Mouse (Mus musculus) stomach, embryonic 14.5 days (tissue): ENCODE measurements around the gene Arvcf. TPM values are rescaled to one million over a fixed set of nuclear protein-coding genes. Genes with fewer than 3 reads are reported as not detected.

Source experiments
- ATAC-seq: fragments of 200-750 bp; cut with Nextera tagmentation; 2 replicates; pipeline ENCODE4 v1.8.0; 2017; ENCODE audit warnings: low read depth, moderate TSS enrichment; ENCODE audit not compliant: insufficient number of reproducible peaks, insufficient read depth, low FRiP score
- H3K27ac ChIP-seq: fragments of 300-500 bp; sonication (generic); 2 replicates; pipeline ENCODE4 v1.5.1; 2014; ENCODE audit warnings: mild to moderate bottlenecking, low read length, moderate library complexity, mixed read lengths
- H3K27me3 ChIP-seq: fragments of 300-500 bp; sonication (generic); 2 replicates; pipeline ENCODE4 v1.6.1; 2014; ENCODE audit warnings: low read length, control low read depth, mixed read lengths; ENCODE audit not compliant: control insufficient read depth, insufficient read depth
- H3K36me3 ChIP-seq: fragments of 300-500 bp; sonication (generic); 2 replicates; pipeline ENCODE4 v1.6.1; 2014; ENCODE audit warnings: mild to moderate bottlenecking, control low read depth, low read length, moderate library complexity, mixed read lengths; ENCODE audit not compliant: control insufficient read depth, insufficient read depth
- H3K4me1 ChIP-seq: fragments of 300-500 bp; sonication (generic); 2 replicates; pipeline ENCODE4 v1.6.1; 2014; ENCODE audit warnings: low read length, control low read depth, mixed read lengths; ENCODE audit not compliant: control insufficient read depth, insufficient read depth
- H3K4me2 ChIP-seq: fragments of 300-500 bp; sonication (generic); replicated peaks from 2 replicates; pipeline ENCODE4 v1.6.1; 2014; ENCODE audit warnings: low read depth, low read length, control low read depth
- H3K4me3 ChIP-seq: fragments of 300-500 bp; sonication (generic); 2 replicates; pipeline ENCODE4 v1.5.1; 2014; ENCODE audit warnings: low read depth, low read length, control low read depth
- H3K9ac ChIP-seq: fragments of 300-500 bp; sonication (generic); replicated peaks from 2 replicates; pipeline ENCODE4 v1.6.1; 2014; ENCODE audit warnings: low read depth, mild to moderate bottlenecking, control low read depth, low read length, moderate library complexity, mixed read lengths
- H3K9me3 ChIP-seq: fragments of 300-500 bp; sonication (generic); 2 replicates; pipeline ENCODE4 v1.6.1; 2016; ENCODE audit warnings: low read depth, low read length, control low read depth; ENCODE audit not compliant: control insufficient read depth
- WGBS: fragments of 180-500 bp; shearing (Covaris S2); extraction: QIAGEN DNeasy Blood & Tissue Kit; methylation state at CpG from one replicate; pipeline ENCODE4 v1.1.7; 2014; 5-methylcytosine and 5-hydroxymethylcytosine counted together
- polyA plus RNA-seq: library from polyadenylated mRNA; unstranded; fragments of >200 nt; fragmentation: Nextera tagmentation; extraction: Ambion mirVana; gene quantifications from 2 replicates; pipeline ENCODE4 v1.2.1, GENCODE M21; 2014

The Arvcf gene
- polyA plus RNA-seq, 1 experiment from 2014 or later: 27.9 TPM

DNA sequence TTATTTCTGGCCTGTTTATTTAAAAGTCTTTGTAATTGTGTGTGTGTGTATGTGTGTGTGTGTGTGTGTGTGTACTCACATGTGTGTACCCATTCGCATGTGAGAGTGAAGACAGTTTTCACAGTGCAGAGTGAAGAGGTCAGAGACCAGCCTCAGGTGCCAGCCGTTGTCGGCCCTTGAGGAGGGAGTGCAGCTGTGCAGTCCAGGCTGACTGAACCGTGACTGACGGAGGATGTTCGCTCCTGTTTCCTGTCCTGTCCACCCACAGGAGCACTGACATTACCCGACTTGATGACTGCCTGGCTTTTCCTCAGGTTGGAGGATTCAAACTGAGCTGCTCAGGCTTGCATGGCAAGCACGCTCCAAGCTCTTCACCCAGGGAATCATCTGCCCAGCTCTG lies 15.0 kb downstream of the Arvcf start:
- Histone ChIP-seq H3K4me3 (no peak overlapping the region), H3K9me3 (no peaks in the 10 kb centered on the region), H3K27me3 (no peaks in the 10 kb centered on the region), H3K4me2 (no peak overlapping the region), H3K36me3 (no peaks in the 10 kb centered on the region), H3K4me1 (no peaks in the 10 kb centered on the region), H3K9ac (no peak overlapping the region), H3K27ac (no peak overlapping the region)
- ATAC-seq: no peak
- 75% methylated on average over 8 of the region's 8 CpGs for WGBS

DNA sequence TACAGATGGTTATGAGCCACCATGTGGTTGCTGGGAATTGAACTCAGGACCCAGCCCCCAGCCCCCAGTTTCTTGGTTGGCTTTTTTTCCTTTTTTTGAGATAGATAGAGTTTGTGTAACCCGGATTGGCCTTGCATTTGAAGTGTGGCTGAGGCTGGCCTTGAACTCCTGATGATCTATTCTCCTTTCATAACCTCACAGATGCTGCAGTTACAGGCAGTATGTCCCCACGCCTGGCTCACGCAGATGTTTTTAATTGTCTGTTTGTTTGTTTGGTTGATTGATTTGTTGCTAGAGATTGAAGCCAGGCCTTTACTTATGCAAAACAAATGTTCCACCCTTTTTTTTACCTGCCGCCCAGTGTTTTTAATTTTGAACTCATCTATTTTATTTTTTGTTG lies 18.9 kb downstream of the Arvcf start:
- H3K4me2 ChIP-seq: no peak overlapping the region
- no peaks in the 10 kb centered on the region for H3K4me1 ChIP-seq
- H3K27me3 ChIP-seq: no peaks in the 10 kb centered on the region
- WGBS: 79% methylated on average over 4 of the region's 4 CpGs
- H3K4me3 ChIP-seq: no peak overlapping the region
- H3K9me3 ChIP-seq: no peaks in the 10 kb centered on the region
- ATAC-seq: no peak
- H3K36me3 ChIP-seq: no peaks in the 10 kb centered on the region
- H3K9ac ChIP-seq: no peak overlapping the region
- H3K27ac ChIP-seq: no peak overlapping the region

DNA sequence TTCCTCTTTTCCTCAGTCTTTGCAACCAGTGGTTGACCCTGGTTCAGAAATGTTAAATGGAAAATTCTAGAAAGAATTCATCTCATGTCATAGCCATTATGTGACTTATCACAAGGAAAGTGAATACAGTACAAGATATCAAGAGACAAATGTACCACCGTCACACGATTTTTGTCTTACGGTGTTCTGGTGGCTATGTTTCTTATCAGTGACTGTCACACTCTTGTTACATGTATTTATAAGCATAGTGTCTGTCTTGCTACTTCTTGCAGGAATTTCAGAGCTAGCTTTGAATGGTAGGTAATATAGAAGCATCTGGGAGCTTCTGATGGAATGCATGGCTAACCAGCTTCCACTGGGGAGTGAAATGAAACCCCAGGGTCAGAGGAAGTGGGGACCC lies 22.2 kb downstream of the Arvcf start:
- Histone ChIP-seq H3K4me2 (no peak overlapping the region), H3K27ac (no peak overlapping the region), H3K4me1 (no peaks in the 10 kb centered on the region), H3K36me3 (no peaks in the 10 kb centered on the region), H3K9ac (no peak overlapping the region), H3K9me3 (no peaks in the 10 kb centered on the region), H3K27me3 (no peaks in the 10 kb centered on the region), H3K4me3 (no peak overlapping the region)
- no peak for ATAC-seq
- 81% methylated on average over 3 of the region's 3 CpGs for WGBS

DNA sequence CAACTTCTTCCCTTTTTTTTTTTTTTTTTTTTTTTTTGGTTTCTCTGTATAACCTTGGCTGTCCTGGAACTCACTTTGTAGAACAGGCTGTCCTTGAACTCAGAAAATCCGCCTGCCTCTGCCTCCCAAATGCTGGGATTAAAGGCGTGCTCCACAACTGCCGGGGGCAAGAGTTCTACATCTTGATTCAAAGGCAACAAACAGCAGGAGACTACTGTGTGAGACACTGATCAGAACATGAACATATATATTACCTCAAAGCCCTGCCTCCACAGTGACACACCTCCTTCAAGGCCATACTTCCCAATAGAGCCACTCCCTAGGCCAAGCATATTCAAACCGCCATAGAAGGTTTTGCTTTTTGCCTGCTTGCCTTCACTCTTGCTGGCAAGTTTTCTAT lies 25.6 kb downstream of the Arvcf start:
- no peak for ATAC-seq
- no peak overlapping the region for H3K4me2 ChIP-seq
- no peak overlapping the region for H3K27ac ChIP-seq
- WGBS: 90% methylated on average over 4 of the region's 4 CpGs
- H3K9ac ChIP-seq: no peak overlapping the region
- 0 out of 2 replicates have a peak, but pooled peaks cover 3% of the 10 kb centered on the region for H3K4me1 ChIP-seq
- H3K36me3 ChIP-seq: no peaks in the 10 kb centered on the region
- H3K4me3 ChIP-seq: no peak overlapping the region
- no peaks in the 10 kb centered on the region for H3K9me3 ChIP-seq
- H3K27me3 ChIP-seq: no peaks in the 10 kb centered on the region

DNA sequence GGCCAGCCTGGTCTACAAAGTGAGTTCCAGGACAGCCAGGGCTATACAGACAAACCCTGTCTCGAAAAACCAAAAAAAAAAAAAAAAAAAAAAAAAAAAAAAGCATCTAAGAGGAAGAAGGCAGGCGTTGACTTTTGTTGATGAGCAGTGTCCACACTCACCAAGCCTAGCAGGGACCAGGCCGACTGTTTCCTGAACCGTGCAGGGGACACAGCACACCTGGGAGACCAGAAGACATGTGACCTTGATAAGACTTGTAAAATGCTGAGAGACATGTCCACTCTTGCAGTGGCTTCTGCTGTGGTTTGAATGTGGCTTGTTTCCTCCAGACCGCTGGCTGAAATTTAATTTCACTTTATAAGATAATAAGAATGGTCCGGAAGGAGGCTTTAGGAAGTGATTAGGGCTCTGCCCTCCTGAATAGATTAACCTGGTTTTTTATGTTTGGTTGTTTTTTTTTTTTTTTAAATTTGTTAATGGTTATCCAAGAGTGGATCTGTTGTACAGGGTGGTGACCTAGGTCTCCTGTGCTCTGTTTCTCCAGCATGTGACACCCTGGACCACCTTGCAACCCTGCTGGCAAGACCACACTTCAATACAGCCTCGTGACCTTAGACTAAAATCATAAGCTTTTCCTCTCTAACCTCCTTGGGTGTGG lies 28.4 kb downstream of the Arvcf start:
- no peak overlapping the region for H3K4me3 ChIP-seq
- peaks cover 3% of the 10 kb centered on the region; the same call in 1 of the 2 replicates for H3K4me1 ChIP-seq
- no peaks in the 10 kb centered on the region for H3K36me3 ChIP-seq
- WGBS: 77% methylated on average over 7 of the region's 7 CpGs
- ATAC-seq: no peak
- H3K9me3 ChIP-seq: no peaks in the 10 kb centered on the region
- H3K27me3 ChIP-seq: no peaks in the 10 kb centered on the region
- no peak overlapping the region for H3K27ac ChIP-seq
- no peak overlapping the region for H3K4me2 ChIP-seq
- no peak overlapping the region for H3K9ac ChIP-seq

DNA sequence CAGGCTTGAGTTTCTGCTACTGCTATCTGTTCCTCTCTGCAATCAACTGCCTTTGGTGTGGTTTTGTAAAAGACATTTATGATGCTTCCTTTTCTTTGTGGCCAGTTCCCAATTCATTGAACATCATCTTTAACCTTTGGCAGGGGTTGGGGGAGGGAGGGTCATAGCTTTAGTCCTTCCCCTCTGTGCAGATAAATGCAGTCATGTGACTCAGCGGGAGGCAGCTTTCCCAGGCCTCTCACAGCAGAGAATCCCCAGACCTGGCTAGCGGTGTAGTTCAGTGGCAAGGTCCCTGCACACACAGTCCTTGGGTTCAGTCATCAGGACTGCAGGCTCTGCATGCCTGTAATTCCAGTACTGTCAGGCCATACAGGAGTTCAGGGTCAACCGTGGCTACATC lies 29.2 kb downstream of the Arvcf start:
- ATAC-seq: no peak
- no peaks in the 10 kb centered on the region for H3K36me3 ChIP-seq
- peaks cover 11% of the 10 kb centered on the region; the same call in 1 of the 2 replicates for H3K4me1 ChIP-seq
- H3K27ac ChIP-seq: no peak overlapping the region
- no peak overlapping the region for H3K4me2 ChIP-seq
- 38% methylated on average over 3 of the region's 3 CpGs for WGBS
- H3K9ac ChIP-seq: no peak overlapping the region
- H3K4me3 ChIP-seq: no peak overlapping the region
- no peaks in the 10 kb centered on the region for H3K27me3 ChIP-seq
- no peaks in the 10 kb centered on the region for H3K9me3 ChIP-seq

DNA sequence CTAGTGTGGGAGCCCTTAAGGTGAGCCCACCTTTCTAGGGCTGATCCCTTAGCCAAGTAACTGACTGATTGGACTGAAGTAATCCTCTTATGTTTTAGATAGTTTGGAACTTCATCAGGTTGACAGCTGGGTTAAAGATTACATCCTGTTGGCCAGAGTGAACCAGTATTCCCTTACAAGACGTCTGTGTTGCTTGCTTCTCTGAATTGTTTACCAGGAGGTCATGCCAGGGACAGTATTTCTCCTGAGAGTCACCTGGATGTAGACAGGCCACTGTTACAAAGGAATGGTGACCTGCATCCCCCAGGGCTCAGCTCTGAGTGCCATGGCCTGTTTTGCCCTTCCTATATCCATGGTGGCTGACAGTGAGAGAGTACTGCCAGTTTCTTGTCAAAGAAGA lies 30.5 kb downstream of the Arvcf start:
- Histone ChIP-seq H3K4me1 (peaks cover 19% of the 10 kb centered on the region; the same call in 1 of the 2 replicates), H3K4me2 (no peak overlapping the region), H3K4me3 (no peak overlapping the region), H3K9me3 (no peaks in the 10 kb centered on the region), H3K9ac (no peak overlapping the region), H3K27ac (no peak overlapping the region), H3K36me3 (no peaks in the 10 kb centered on the region), H3K27me3 (no peaks in the 10 kb centered on the region)
- ATAC-seq: no peak
- 18% methylated on average over 1 of the region's 1 CpGs for WGBS

DNA sequence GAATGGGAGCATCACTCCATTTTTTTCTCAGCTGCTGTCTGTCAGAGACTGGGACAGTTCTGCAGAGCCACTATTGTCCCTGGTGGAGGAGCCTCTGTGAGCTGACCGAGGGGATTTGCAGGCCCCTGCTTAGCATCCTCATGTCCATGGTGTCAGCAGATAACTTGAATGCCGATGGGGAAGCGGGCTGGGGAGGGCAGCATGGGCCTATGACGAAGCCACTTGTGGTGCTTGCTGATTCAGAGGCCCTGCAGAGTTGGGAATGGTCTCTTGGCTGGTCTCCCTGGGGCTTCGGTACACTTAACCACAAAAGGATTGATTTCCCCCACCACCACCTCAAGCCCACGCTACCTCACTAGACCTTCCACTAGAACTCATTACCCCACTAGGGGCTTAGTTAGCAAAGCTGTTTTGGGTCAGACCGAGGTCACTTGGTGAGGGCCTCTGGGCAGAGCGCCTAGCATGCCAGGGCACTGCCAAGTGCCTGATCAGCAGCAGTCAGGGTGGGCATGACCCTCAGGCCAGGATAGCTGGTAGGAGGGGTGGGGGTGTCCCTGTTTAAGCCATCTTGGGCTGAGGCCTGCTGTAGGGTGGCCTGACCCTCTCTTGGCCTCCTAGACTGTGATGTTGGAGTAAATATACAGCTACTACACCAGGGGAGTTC lies 31.5 kb downstream of the Arvcf start:
- peaks cover 20% of the 10 kb centered on the region; the same call in 1 of the 2 replicates for H3K4me1 ChIP-seq
- no peaks in the 10 kb centered on the region for H3K27me3 ChIP-seq
- no peak overlapping the region for H3K4me3 ChIP-seq
- no peak overlapping the region for H3K4me2 ChIP-seq
- H3K9me3 ChIP-seq: no peaks in the 10 kb centered on the region
- ATAC-seq: no peak
- no peaks in the 10 kb centered on the region for H3K36me3 ChIP-seq
- H3K9ac ChIP-seq: no peak overlapping the region
- H3K27ac ChIP-seq: no peak overlapping the region
- WGBS: 80% methylated on average over 8 of the region's 8 CpGs
